Mouse (Mus musculus): Measurements from ENCODE around the gene Lhfp.

GRCm38 (mm10) chr3:53277993-53278392 is 236.7 kb downstream of the Lhfp start:
- TF ChIP-seq CTCF (IDR thresholded peaks at IDR 0.05; ENCODE audit: borderline replicate concordance, insufficient read depth, low read depth, low read length) (no peak), POLR2A (IDR thresholded peaks at IDR 0.05; ENCODE audit: borderline replicate concordance, insufficient read depth, low read length) (no peak)
